Mouse (Mus musculus) stomach, adult 2 months (tissue): ENCODE measurements around the gene Trex1. TPM values are rescaled to one million over a fixed set of nuclear protein-coding genes. Genes with fewer than 3 reads are reported as not detected.

ENCODE experiments used
- polyA plus RNA-seq: library from polyadenylated mRNA; depleted of rRNA; stranded (reverse); fragments of >200 nt; gene quantifications from 2 replicates; pipeline ENCODE4 v1.2.3, GENCODE M21; 2012; rRNA removed

The Trex1 gene
- 42.3 and 70.1 TPM in 2 replicates for polyA plus RNA-seq

DNA sequence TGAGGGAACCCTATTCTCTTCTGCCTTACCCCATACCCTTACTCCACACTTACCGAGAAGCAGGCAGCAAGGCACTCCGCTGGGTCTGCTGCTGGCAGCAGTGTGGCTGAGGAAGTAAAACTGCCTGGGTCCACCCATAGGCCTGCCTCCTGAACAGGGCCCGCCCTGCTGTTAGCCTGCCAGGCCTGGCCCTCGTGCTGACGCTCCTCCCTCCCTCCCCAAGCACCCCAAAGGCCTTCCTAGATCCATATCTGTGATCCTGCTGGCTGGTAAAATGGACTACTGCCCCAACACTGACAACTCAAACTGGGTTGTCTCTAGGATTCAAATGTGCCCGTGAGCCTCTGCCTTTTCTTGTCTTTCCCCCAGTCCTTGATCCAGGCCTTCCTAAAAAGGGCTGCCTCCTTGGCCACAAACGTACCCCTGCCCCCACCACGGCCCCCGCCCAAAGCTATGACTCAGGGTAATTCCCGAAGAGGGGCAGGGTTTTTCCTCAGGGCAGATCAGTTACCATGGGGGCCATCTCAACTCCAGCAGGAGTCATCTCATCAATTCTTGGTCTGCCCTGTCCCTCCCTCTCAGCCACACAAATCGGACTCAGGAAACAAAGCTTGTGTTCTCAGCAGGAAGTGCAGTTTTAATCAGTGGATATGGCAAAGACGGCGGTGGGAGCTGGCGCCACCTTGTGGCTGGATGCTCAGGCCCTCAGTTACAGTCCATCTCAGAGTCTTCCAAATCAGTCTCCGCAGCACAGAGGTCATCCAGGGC, at the start of gene Trex1:
Trex1 (minus strand) TSS at position 599 of the 768 bp plus-strand sequence.

GRCm38 (mm10) chr9:109095137-109095982, 35.8 kb upstream of the Trex1 start, which contains the start of gene Plxnb1:
Gene Plxnb1, plus strand, starts transcription at chr9:109095389.

DNA sequence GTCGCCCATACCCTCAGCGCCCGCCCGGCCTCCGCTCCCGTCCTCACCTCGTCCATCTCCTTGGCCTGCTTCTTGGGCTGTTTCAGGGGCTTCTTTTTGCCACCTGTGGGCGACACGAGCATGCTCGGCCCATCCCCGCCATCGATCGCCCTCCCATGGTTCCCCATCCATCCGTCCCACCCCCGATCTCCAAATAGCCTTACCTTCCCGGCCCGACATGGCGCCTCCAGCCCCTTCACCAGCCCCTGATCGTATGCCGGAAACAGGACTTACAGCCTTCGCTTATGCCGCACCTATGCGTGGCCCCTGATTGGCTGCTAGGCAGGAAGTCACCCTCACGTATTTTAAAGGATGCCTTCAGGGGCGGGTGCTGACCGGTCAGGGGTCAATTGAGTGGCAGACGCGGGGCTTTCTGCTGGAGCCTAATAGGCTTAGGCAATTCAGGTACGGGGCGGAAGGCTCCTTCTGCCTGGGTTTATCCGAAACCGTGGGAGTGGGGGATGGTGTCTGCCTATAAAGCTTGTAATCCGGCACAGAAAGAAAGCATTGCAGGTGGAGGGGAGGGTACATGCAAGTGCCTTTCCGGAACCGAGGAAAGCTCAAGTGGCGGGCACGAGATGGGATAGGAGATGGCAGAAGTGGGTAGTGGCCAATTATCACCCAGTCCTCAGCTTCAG, 22.7 kb upstream of the Trex1 start, which contains the start of the genes Ccdc51 and Tma7:
Ccdc51 (plus strand) TSS at position 370 of the 677 bp plus-strand sequence.
Tma7 (minus strand) TSS at position 464 of the 677 bp plus-strand sequence.

GRCm38 (mm10) chr9:109073661-109074573, 14.4 kb upstream of the Trex1 start, which contains the start of gene Atrip:
Gene Atrip, minus strand, starts transcription at chr9:109074124.

GRCm38 (mm10) chr9:109038086-109038895, 21.2 kb downstream of the Trex1 start, which contains the start of gene Shisa5:
Gene Shisa5, plus strand, starts transcription at chr9:109038565.

Other genes starting within 250 kb of the Trex1 start
- gene Celsr3, start 233.4 kb downstream of the Trex1 start, polyA plus RNA-seq = 0.62 and 1.5 TPM in 2 replicates
- 27.7 and 31.3 TPM in 2 replicates for gene Slc26a6, start 206.5 kb downstream of the Trex1 start, polyA plus RNA-seq
- 1.3 and 2.6 TPM in 2 replicates for gene Tmem89, start 145.1 kb downstream of the Trex1 start, polyA plus RNA-seq
- gene Uqcrc1, start 123.1 kb downstream of the Trex1 start, polyA plus RNA-seq = 444 and 570 TPM in 2 replicates
- 4.0 and 9.4 TPM in 2 replicates for gene Col7a1, start 106.1 kb downstream of the Trex1 start, polyA plus RNA-seq
- 0.29 and 0.97 TPM in 2 replicates for gene Ucn2, start 73.7 kb downstream of the Trex1 start, polyA plus RNA-seq
- 12.2 and 14.2 TPM in 2 replicates for gene Pfkfb4, start 68.0 kb downstream of the Trex1 start, polyA plus RNA-seq
- gene Shisa5, start 21.2 kb downstream of the Trex1 start, polyA plus RNA-seq = 371 and 418 TPM in 2 replicates
- 5.3 and 8.5 TPM in 2 replicates for gene Atrip, start 14.4 kb upstream of the Trex1 start, polyA plus RNA-seq
- 2.9 and 3.4 TPM in 2 replicates for gene Ccdc51, start 22.8 kb upstream of the Trex1 start, polyA plus RNA-seq
- 2.6 and 3.2 TPM in 2 replicates for gene Tma7, start 22.9 kb upstream of the Trex1 start, polyA plus RNA-seq
- 6.5 and 9.5 TPM in 2 replicates for gene Plxnb1, start 35.7 kb upstream of the Trex1 start, polyA plus RNA-seq
- gene Fbxw21, start 102.3 kb upstream of the Trex1 start, polyA plus RNA-seq = not detected in 2 replicates
- gene Fbxw13, start 136.2 kb upstream of the Trex1 start, polyA plus RNA-seq = not detected in 2 replicates
- gene Fbxw20, start 175.0 kb upstream of the Trex1 start, polyA plus RNA-seq = not detected in 2 replicates
- not detected in 2 replicates for gene Fbxw14, start 227.9 kb upstream of the Trex1 start, polyA plus RNA-seq